Mouse (Mus musculus): ENCODE measurements around the gene BC053393. TPM values are rescaled to one million over a fixed set of nuclear protein-coding genes. Genes with fewer than 3 reads are reported as not detected.
A peak's percentile ranks its signal among the peaks of the same experiment; 100 is the strongest.
"Not testable (repeated sequence)": the region's sequence is repeated elsewhere in the genome, so short reads cannot be mapped to it uniquely, and the experiment has no call there.

The BC053393 gene
- total RNA-seq (2015) (not detected in 2 replicates), total RNA-seq (2017) (not detected in 2 replicates)

DNA sequence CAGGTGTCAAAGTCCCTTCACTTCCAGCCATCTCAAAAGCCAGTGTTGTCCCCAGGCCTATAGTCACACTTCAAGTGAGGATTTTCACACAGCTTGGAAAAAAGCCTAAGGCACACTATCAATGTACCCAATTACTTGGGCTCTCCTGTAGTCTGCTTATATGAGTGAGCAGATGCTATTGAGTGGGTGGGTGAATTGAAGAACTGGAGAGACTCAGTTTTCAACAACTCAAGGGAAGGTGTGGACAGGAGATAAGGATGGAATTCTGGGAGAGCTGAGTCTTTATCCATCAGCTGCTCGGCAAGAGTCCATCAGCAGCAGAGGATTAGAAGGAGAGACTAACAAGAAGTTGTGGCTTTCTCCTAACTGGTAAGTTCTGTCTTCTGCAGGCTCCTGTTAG lies at the start of gene BC053393:
BC053393 (plus strand) TSS at position 210 of the 400 bp plus-strand sequence.
- ATAC-seq (replicated peaks; ENCODE audit: poor library complexity): no peak

DNA sequence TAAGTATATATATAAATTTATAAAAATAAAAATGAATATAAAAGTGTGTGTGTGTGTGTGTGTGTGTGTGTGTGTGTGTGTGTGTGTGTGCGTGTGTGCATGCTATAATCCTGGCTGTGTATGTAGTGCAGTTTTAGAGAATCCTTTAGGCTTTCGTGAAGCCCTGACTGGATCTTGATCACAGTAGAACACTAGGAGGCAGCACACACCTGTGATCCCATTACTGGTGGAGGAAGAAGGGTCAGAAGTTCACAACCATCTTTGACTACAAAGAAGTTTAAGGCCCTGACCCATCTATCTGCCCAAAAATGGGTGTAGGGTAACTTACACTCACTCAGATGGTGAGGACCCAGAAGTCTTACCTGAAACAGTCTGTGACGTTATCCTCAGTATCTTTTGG lies 48.6 kb upstream of the BC053393 start:
- ATAC-seq (replicated peaks; ENCODE audit: poor library complexity): 0 out of 2 replicates have a peak, but pooled peaks have one; percentile 31

DNA sequence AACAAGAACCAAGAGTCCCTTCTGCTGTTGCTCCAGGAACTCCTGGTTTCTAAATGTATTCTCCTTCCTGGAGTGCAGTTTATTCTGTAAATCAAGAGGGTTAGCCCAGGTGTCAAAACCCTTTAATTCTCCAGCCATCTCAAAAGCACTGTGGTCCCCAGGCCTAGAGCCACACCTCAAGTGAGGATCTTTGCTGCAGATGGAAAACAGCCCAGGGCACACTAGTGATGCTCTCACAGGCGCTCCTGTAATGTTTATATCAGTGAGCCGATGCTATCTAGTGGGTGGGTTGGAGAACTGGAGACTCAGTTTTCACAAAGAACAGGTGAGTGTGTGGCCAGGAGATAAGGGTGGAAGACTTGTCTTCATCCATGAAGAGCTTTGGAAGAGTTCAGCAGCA lies 47.4 kb upstream of the BC053393 start, which contains the start of gene Gm12169:
Gm12169 (plus strand) TSS at position 301 of the 400 bp plus-strand sequence.
- no peak for ATAC-seq (replicated peaks; ENCODE audit: poor library complexity)

DNA sequence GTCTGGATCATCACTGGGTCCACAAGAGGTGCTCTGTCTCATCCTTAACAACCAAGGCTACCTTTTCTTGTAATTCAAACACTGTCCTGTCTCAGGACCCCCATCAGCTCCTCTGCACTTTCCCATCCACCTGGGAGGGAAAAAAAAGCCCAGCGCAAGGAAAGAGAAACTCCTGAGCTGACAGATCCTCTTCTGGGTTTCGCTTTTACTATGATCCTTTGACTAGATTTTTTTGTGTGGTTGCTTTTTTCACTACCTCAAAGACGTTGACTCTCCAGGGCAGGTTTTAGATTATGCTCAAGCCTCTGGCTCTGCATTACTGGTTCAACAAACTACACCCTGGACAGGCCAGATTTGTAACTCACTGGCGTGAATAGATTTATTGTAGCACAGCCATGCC lies 41.2 kb upstream of the BC053393 start:
- no peak for ATAC-seq (replicated peaks; ENCODE audit: poor library complexity)

DNA sequence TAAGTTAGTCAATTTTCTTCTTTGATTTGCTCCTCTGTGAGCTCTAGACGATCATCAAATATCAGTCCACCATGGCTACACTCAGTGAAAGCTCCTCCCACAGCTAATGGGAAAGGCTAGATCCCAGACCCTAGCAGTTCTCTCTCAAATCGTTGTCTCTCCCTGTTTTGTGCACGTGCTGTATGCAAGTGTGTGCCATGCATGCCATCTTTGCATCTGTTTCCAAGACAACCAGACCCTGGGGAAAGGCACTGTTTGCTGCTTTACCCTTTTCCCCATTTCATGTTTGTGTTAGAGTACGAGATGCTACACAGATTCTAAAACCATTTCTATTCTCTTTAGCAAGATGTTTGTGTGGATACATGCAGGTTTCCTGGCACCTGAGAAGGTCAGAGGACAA lies 34.4 kb upstream of the BC053393 start:
- no peak for ATAC-seq (replicated peaks; ENCODE audit: poor library complexity)

DNA sequence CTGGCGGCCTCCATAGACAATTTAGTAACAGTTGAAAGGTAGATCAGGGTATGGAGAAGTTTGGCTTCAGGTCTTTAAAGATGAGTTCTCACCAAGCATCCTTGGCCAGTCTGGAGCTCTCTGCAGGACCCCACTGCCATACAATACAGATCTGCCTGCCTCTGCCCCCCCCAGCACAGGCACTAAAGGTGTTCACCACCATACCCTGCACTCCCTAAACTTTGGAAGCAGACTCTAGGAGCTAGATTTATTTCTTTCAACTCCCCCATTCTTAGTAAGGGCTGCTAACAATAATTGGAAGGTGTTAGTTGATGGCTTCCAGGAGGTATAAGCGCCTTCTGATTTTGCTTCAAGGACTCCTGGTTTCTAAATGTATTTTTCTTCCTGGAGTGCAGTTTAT lies 27.8 kb upstream of the BC053393 start:
- no peak for ATAC-seq (replicated peaks; ENCODE audit: poor library complexity)

DNA sequence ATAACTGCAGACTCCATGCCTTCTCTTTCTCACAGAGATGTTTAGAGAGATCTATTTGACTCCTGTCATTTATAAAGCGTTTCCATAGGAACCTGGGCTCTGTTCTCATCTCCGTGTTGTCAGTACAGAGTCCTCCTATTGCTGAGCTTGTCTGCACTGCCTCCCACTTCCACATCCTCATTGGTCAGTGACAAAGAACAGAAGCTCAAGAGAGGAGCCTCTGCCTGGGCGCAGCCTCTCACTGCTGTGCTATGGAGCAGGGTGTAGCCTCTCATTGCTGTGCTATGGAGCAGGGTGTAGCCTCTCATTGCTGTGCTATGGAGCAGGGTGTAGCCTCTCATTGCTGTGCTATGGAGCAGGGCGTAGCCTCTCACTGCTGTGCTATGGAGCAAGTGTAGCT lies 21.6 kb upstream of the BC053393 start:
- ATAC-seq (replicated peaks; ENCODE audit: poor library complexity): no peak

DNA sequence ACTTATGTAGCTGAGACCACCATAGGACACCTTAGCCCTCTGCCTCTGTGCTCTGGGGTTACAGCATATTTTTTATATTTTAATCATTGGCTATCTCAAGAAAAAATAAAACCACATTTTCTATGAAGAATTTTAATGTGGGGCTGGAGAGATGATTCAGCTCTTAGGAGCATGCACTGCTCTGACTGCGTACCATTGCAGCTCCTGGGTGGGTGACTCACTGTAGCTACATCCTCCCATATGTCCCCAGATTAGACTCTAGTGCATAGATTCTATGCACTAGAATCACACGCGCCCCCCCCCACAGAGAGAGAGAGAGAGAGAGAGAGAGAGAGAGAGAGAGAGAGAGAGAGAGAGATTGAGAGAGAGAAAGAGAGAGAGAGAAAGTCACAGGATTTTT lies 18.6 kb upstream of the BC053393 start:
- ATAC-seq (replicated peaks; ENCODE audit: poor library complexity): no peak

DNA sequence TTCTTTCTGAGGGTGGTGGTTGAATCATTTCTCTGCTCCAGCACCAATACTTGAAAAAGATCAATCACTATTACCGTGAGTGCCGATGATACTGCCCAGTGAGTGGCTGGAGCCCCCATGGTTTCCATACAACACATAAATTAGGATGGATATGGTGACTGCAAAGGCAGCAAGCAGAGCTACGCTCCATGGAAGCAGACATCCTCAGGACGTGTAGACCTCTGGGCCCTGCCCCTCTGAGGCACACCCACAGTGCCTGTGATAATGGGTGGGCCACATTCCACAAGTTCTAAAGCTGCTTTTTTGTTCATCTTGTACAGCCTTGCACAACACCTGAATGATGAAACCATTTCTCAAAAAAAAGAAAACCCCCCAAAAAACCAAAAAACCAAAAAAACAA lies 10.2 kb upstream of the BC053393 start:
- no peak for ATAC-seq (replicated peaks; ENCODE audit: poor library complexity)

DNA sequence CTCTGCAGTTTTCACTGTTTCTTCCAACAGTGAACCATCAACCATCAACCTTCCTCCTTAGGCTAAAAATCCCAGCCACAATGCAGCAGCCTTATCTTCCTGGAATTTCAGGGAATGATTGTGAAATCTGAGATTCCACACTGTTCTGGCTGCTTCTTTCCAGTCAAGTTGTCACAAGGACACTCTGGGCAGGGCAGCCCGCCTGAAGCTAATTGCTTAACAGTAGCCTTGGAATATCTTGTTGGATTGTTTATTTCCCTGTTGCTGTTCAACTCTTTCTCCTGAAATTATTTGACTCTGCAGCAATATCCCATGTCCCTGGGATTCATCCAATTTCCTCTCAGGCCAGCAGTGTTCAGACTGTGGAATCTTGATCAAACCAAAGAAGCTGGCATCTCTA lies 6.7 kb upstream of the BC053393 start:
- ATAC-seq (replicated peaks; ENCODE audit: poor library complexity): no peak

DNA sequence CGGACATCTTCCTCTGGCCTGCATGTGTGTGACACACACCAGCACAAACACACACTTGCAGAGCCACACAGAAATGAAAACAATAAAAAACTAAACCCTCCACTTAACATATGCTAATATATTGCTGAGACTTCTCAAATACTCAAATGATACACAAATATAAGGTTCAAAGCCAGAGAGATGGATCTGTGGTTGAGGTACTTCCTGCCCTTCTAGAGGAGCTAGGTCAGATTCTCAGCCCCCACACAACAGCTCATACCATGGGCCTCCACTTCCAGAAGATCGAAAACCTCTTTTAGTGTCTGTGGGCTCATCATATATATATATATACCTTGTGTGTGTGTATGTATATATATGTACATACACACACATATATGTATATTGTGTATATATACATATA lies 5.4 kb upstream of the BC053393 start:
- no peak for ATAC-seq (replicated peaks; ENCODE audit: poor library complexity)

DNA sequence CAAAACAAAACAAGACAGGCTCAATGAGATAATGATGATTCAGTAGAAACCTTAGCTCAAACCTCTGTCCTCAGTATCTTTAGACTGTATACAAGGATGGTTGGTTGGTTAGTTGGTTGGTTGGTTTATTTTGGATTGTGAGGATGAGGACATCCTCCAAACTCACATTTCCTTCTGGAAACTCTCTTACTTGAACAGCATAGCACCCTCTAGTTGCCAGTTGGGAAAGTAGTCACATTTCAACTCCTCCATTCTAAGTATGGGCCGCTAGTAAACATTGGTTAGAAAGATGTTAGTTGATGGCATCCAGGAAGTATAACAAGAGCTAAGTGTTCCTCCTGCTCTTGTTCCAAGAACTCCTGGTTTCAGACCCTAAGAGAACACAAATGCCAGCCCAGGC lies 2.2 kb upstream of the BC053393 start:
- ATAC-seq (replicated peaks; ENCODE audit: poor library complexity): no peak

DNA sequence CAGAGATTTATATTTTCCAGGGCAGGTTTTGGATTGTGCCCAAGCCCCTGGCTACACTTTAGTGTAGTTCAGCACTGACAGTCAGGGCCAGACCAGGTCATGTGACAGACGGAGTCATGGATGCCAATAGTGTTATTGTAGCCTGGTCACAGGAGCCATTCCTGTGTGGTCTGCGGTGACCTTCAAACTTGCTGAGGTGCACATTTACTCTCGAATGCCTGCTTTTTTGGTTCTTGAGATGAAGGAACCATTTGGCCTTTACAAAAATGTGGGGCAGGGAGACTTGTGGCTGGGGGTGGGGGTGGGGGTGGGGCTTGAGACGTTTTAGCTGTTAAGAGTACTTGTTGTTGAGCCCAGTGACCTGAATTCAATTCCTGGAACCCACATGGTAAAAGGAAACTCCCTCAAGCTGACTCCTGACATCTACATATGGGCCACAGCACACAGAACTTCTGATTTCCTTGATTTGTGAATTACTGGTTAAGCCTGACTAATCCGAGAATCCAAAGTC lies 7.5 kb downstream of the BC053393 start:
- ATAC-seq (replicated peaks; ENCODE audit: poor library complexity): no peak

DNA sequence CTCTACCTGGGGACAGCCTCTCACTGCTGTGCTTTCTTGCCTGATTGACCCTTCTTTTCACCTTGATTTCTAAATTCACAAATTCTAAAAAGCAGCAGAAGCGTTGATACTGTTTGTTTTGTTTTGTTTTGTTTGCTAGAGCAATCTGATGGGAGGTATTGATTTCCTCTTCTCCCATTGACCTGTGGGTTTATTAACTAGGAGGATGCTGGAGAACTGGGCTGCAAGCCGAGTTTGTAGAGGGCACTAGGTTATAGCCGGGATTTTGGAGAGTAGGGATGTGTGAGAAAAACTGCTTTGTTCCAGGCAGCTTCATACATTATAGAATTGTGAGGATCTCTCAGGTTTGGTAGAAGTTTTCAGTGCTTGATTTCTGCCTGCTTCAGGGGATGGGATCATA lies 9.1 kb downstream of the BC053393 start:
- ATAC-seq (replicated peaks; ENCODE audit: poor library complexity): no peak

DNA sequence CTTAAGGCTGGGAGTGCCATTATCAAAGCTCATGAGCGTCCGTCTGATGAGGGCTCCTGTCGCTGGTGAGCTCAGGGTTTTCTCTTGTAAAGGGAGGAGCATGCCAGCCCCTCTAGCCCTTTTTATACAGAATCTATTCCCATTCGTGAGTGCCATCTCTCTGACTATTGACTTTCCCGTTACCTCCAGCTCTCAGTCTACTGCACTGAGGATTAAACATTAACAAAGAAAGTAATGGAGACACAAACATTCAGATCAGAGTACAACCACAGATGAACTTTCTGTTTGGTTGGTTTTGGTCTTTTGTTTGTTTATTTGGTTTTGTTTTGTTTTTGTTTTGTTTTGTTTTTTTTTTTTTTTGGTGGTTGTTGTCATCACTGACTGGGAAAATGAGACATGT lies 11.4 kb downstream of the BC053393 start:
- no peak for ATAC-seq (replicated peaks; ENCODE audit: poor library complexity)

DNA sequence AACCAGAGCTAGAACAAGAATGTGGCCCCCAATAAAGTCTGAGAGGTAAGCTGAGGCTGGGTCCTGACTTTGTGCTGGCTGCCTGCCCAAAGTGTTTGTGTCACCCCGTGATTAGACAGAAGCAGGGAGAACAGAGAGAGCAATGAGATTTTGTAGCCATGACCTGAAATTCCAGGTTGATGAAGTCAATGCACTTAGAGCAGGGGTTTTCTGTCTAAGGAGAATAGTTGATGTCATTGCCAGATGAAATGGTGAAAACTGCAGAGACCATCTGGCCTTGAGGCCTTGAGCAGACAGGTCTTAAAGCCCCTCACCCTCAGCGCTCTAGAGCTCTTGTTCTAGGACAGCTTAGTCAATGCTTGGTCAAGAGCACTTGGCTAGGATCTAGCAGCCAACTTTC lies 21.1 kb downstream of the BC053393 start:
- ATAC-seq (replicated peaks; ENCODE audit: poor library complexity): no peak

DNA sequence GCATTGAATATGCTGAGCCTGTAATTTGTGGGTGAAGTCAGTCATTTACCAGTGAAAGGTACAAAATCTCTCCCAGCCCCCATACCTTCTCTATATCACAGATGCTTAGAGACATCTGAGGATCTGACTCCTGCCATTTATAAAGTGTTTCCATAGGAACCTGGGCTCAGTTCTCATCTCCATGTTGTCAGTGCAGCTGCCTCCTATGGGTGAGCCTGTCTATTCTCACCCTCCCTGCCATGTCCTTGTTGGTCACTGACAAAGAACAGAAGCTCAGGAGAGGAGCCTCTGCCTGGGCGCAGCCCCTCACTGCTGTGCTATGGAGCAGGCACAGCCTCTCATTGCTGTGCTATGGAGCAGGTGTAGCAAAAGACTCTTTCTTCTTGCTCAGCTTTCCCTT lies 48.6 kb downstream of the BC053393 start:
- no peak for ATAC-seq (replicated peaks; ENCODE audit: poor library complexity)

DNA sequence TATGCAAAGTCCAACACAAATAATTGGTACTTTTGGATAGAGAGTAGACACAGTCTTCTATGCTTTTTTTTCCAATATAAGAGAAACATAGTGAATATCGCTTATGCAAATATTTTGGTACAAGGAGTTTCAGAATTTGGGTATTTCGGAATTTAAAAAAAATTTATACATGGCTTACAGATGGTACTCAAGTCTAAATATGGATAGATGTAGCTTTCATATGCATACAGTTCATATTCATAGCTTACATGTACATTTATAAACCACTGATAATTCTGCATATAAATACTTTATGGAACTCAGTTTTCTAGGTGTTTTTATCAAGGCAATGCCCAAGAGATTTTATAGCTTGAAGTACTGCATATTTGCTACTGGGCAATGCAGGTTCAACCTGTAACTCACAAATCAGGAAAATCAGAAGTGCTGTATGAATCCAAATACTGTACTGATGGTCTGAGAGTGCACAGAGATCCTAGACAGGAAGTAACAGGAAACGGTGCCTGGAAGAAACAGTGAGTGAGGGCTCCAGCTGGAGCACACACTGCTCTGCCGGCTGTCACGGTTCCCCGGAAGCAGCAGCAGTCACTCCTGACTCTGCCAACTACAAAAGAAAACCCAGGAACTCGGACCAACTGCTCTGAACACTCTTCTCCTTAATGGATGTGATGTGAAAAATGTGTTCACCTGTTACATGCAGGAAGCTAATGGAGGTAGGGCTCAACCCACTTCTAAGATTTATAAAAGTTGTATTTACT lies 49.3 kb downstream of the BC053393 start:
- no peak for ATAC-seq (replicated peaks; ENCODE audit: poor library complexity)

DNA sequence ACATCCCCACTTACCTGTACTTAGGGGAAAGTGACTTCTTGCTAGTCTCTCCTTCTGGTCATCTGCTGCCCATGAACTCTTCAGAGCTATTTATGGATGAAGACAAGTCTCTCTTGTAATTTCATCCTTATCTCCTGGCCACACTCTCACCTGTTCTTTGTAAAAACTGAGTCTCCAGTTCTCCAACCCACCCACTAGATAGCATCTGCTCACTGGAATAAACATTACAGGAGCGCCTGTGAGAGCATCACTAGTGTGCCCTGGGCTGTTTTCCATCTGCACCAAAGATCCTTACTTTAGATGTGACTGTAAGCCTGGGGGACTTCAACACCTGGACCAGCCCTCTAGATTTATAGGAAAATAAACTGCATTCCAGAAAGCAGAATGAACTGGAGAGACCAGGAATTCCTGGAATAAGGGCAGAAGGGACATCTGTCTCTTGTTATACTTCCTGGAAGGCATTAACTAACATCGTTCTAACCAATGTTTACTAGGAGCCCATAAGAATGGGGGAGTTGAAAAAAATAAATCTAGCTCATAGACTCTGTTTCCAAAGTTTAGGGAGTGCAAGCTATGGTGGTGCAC lies 58.0 kb downstream of the BC053393 start, which contains the start of gene Dppa1:
Dppa1 (minus strand) TSS at position 51 of the 585 bp plus-strand sequence.
- no peak for ATAC-seq (replicated peaks; ENCODE audit: poor library complexity)

DNA sequence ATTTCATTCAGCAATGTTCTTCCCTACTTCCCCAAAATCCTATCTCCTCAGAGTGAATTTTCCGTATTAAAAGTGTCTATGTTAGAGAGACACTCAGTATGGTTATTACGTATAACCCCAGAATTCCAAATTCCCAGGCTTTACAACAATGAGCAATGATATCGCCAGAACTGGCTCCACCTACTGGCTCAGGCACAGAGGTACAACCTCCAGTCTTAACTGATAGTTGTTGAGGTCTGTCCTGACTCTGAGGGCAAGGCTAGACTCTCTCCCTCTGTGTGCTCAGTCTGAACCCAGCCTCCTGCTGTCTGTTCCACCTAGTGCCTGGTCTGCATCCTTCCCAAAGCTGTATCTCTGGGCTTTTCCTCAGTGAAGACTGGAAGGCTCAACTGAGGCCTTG lies 60.3 kb downstream of the BC053393 start:
- ATAC-seq (replicated peaks; ENCODE audit: poor library complexity): peak; percentile 89

DNA sequence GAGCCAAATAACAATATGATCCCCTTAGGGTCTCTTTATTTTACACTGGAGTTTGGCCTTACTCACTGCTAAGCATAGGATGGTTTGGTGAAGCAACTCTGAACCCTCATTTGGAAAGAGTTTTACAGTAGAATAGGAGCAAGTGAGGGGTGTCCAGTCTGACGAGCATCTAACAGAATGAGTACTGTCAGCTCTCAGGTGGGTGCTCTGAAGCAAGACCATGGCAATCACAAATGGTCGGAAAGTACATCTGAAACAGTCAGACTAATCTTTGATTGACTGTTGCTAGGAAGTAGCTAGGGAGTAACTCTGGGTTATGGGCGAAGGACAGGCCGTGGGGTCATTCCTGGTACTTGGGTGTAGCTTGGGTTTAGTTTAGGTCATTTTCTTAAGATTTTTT lies 64.2 kb downstream of the BC053393 start:
- not testable (repeated sequence) for ATAC-seq (replicated peaks; ENCODE audit: poor library complexity)

DNA sequence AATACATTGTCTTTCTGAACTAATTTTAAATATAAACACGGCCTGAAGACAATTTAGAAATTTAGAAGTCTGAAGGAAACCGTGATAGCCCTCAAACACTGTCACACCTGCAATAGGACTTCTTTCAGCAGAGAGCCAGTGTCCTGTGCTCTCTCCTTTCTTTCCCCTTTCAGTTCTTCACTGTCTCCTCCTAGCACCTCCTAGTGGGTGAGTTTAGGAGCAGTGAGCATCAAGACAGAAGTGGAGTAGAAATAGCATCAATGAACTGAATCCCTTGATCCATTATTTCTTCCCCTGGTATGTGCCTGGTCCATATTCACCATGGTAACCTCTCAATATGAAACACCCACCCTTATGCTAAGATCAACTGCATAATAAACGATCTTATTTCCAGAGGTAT lies 65.2 kb downstream of the BC053393 start:
- ATAC-seq (replicated peaks; ENCODE audit: poor library complexity): no peak

Measured in megakaryocyte progenitor cell, adult 5-6 weeks (primary cell).